Mouse (Mus musculus): ENCODE measurements around the gene Prdm2. TPM values are rescaled to one million over a fixed set of nuclear protein-coding genes. Genes with fewer than 3 reads are reported as not detected.

The Prdm2 gene
- total RNA-seq, 2 experiments from 2014 or later = 44.1 to 45.1 TPM

- no peak for DNase-seq (ENCODE audit: low spot score in 2 of 2)
These were observed 104.2 kb downstream of the Prdm2 start for GRCm38 (mm10) chr4:143108552-143108951.

- no peak for DNase-seq (ENCODE audit: low spot score in 2 of 2)
These were observed 105.8 kb downstream of the Prdm2 start for GRCm38 (mm10) chr4:143106971-143107370.

GRCm38 (mm10) chr4:143106566-143106965, 106.2 kb downstream of the Prdm2 start:
- DNase-seq (ENCODE audit: low spot score in 2 of 2) = no peak

- no peak for DNase-seq (ENCODE audit: low spot score in 2 of 2)
These were observed 108.1 kb downstream of the Prdm2 start for GRCm38 (mm10) chr4:143104739-143105138.

GRCm38 (mm10) chr4:143103811-143104210, 109.0 kb downstream of the Prdm2 start:
- DNase-seq (ENCODE audit: low spot score in 2 of 2) = no peak

- DNase-seq (ENCODE audit: low spot score in 2 of 2) = no peak
These were observed 112.6 kb downstream of the Prdm2 start for GRCm38 (mm10) chr4:143100157-143100556.

- peak in 1 of 2 experiments; percentile 29 for DNase-seq (ENCODE audit: low spot score in 2 of 2)
These were observed 113.3 kb downstream of the Prdm2 start for GRCm38 (mm10) chr4:143099288-143100039.

GRCm38 (mm10) chr4:143092082-143092701, 120.6 kb downstream of the Prdm2 start:
- DNase-seq (ENCODE audit: low spot score in 2 of 2) = no peak

GRCm38 (mm10) chr4:143090551-143090950, 122.2 kb downstream of the Prdm2 start:
- no peak for DNase-seq (ENCODE audit: low spot score in 2 of 2)

GRCm38 (mm10) chr4:143074071-143074765, 138.6 kb downstream of the Prdm2 start:
- DNase-seq (ENCODE audit: low spot score in 2 of 2) = peak in 1 of 2 experiments; percentile 3

GRCm38 (mm10) chr4:143071791-143072190, 141.0 kb downstream of the Prdm2 start:
- DNase-seq (ENCODE audit: low spot score in 2 of 2) = no peak

GRCm38 (mm10) chr4:143067006-143067405, 145.8 kb downstream of the Prdm2 start:
- DNase-seq (ENCODE audit: low spot score in 2 of 2) = no peak

- no peak for DNase-seq (ENCODE audit: low spot score in 2 of 2)
These were observed 153.9 kb downstream of the Prdm2 start for GRCm38 (mm10) chr4:143058765-143059344.

Small RNA genes lying within 50 kb of the gene (microRNA-seq; reads per million reads assigned to microRNA genes)
- 0.99 to 1.7 reads per million in 2 experiments for gene Mir7021

Other genes with a start within 250 kb of the Prdm2 start
- 10 to 100 TPM; 15.2 to 16.0 TPM for gene Pdpn, start 86.6 kb upstream of the Prdm2 start, total RNA-seq (2021)
- gene Lrrc38, start 136.8 kb upstream of the Prdm2 start, total RNA-seq (2021) = 1 to 10 TPM; 1.4 to 2.3 TPM
- gene Pramel1, start 181.4 kb upstream of the Prdm2 start, total RNA-seq (2021) = not detected
- gene Pramef8, start 199.4 kb upstream of the Prdm2 start, total RNA-seq (2021) = 10 to 100 TPM; 14.0 to 14.8 TPM
- not detected for gene Oog4, start 237.3 kb upstream of the Prdm2 start, total RNA-seq (2021)